Mouse (Mus musculus) thymus, adult 2 months (tissue): ENCODE data around the gene Fgfr2. TPM values are rescaled to one million over a fixed set of nuclear protein-coding genes. Genes with fewer than 3 reads are reported as not detected.

ENCODE experiments used
- DNase-seq: peaks from one replicate; pipeline ENCODE4 v3.0.0; 2021
- H3K27ac ChIP-seq: fragments of 200-500 bp; 2 replicates; pipeline ENCODE4 v1.5.1; 2012; ENCODE audit warnings: low read length, control low read depth; ENCODE audit not compliant: control insufficient read depth, insufficient read depth
- H3K27me3 ChIP-seq: fragments of 200-500 bp; 2 replicates; pipeline ENCODE4 v1.6.1; 2012; ENCODE audit warnings: mild to moderate bottlenecking, low read length, moderate library complexity, mixed read lengths; ENCODE audit not compliant: control insufficient read depth, insufficient read depth
- H3K36me3 ChIP-seq: fragments of 200-500 bp; 2 replicates; pipeline ENCODE4 v1.6.1; 2012; ENCODE audit warnings: mild to moderate bottlenecking, low read length, moderate library complexity; ENCODE audit not compliant: control insufficient read depth, insufficient read depth
- H3K4me1 ChIP-seq: fragments of 200-500 bp; replicated peaks from 2 replicates; pipeline ENCODE4 v1.6.1; 2012; ENCODE audit warnings: low read length; ENCODE audit not compliant: control insufficient read depth, insufficient read depth
- H3K4me3 ChIP-seq: fragments of 200-500 bp; 2 replicates; pipeline ENCODE4 v1.5.1; 2012; ENCODE audit warnings: mild to moderate bottlenecking, low read length, control low read depth, moderate library complexity; ENCODE audit not compliant: control insufficient read depth, insufficient read depth
- CTCF ChIP-seq: fragments of 200-500 bp; IDR thresholded peaks from 2 replicates; pipeline ENCODE4 v1.5.1; 2012; ENCODE audit warnings: mild to moderate bottlenecking, control low read depth, low read length, moderate library complexity, borderline replicate concordance; ENCODE audit not compliant: control insufficient read depth, poor library complexity, insufficient read depth; ENCODE audit errors: extremely low read depth
- POLR2A ChIP-seq: fragments of 200-500 bp; IDR thresholded peaks from 2 replicates; pipeline ENCODE4 v1.6.1; 2012; ENCODE audit warnings: mild to moderate bottlenecking, low read length, control low read depth, moderate library complexity; ENCODE audit not compliant: control insufficient read depth, poor library complexity, insufficient read depth; ENCODE audit errors: extremely low read depth
- WGBS: fragments of 180-500 bp; shearing (Covaris S2); methylation state at CpG from one replicate; pipeline ENCODE4 v1.1.7; 2018; 5-methylcytosine and 5-hydroxymethylcytosine counted together
- polyA plus RNA-seq: library from polyadenylated mRNA; depleted of rRNA; stranded (reverse); fragments of >200 nt; gene quantifications from 2 replicates; pipeline ENCODE4 v1.2.3, GENCODE M21; 2012

Gene Fgfr2
- polyA plus RNA-seq, 1 experiment, result 12.1 TPM

- Histone ChIP-seq H3K4me3 (no peak overlapping the region), H3K27ac (no peak overlapping the region), H3K4me1 (no peaks in the 10 kb centered on the region), H3K27me3 (no peaks in the 10 kb centered on the region), H3K36me3 (no peaks in the 10 kb centered on the region)
- DNase-seq, result no peak
- WGBS, result 73% methylated on average over 6 of the region's 6 CpGs
- TF ChIP-seq POLR2A (no peak), CTCF (no peak)
Measured at GRCm38 (mm10) chr7:131882824-131883223, 1240.3 kb downstream of the Fgfr2 start.

- Histone ChIP-seq H3K27me3 (no peaks in the 10 kb centered on the region), H3K4me3 (no peak overlapping the region), H3K4me1 (no peaks in the 10 kb centered on the region), H3K27ac (no peak overlapping the region), H3K36me3 (no peaks in the 10 kb centered on the region)
- 65% methylated on average over 5 of the region's 5 CpGs for WGBS
- TF ChIP-seq POLR2A (no peak), CTCF (peak; percentile 75; the same call in 1 of the 2 replicates)
- peak; percentile 69 for DNase-seq
Measured at GRCm38 (mm10) chr7:131881876-131882615, 1241.1 kb downstream of the Fgfr2 start.

- WGBS, result 87% methylated on average over 5 of the region's 5 CpGs
Measured at GRCm38 (mm10) chr7:131880150-131880549, 1243.0 kb downstream of the Fgfr2 start.

GRCm38 (mm10) chr7:131878846-131879245 lies 1244.3 kb downstream of the Fgfr2 start:
- 80% methylated on average over 8 of the region's 8 CpGs for WGBS
- no peak overlapping the region for H3K4me3 ChIP-seq
- H3K4me1 ChIP-seq, result no peaks in the 10 kb centered on the region
- TF ChIP-seq POLR2A (no peak), CTCF (no peak)
- no peaks in the 10 kb centered on the region for H3K36me3 ChIP-seq
- no peaks in the 10 kb centered on the region for H3K27me3 ChIP-seq
- no peak overlapping the region for H3K27ac ChIP-seq
- no peak for DNase-seq

More at GRCm38 (mm10) chr7:131880150-131880549, 1243.0 kb downstream of the Fgfr2 start:
- H3K4me3 ChIP-seq, result no peak overlapping the region
- H3K36me3 ChIP-seq, result no peaks in the 10 kb centered on the region
- DNase-seq, result no peak
- no peak for TF ChIP-seq POLR2A
- TF ChIP-seq CTCF, result no peak
- no peak overlapping the region for H3K27ac ChIP-seq
- no peaks in the 10 kb centered on the region for H3K27me3 ChIP-seq
- no peaks in the 10 kb centered on the region for H3K4me1 ChIP-seq

- H3K36me3 ChIP-seq, result no peaks in the 10 kb centered on the region
- H3K4me3 ChIP-seq, result no peak overlapping the region
- H3K27me3 ChIP-seq, result no peaks in the 10 kb centered on the region
- no peak for TF ChIP-seq CTCF
- no peak for TF ChIP-seq POLR2A
- no peak overlapping the region for H3K27ac ChIP-seq
- DNase-seq, result no peak
- no peaks in the 10 kb centered on the region for H3K4me1 ChIP-seq
Measured at GRCm38 (mm10) chr7:131861157-131861556, 1262.0 kb downstream of the Fgfr2 start.

GRCm38 (mm10) chr7:131855641-131856040 lies 1267.5 kb downstream of the Fgfr2 start:
- H3K27ac ChIP-seq, result no peak overlapping the region
- TF ChIP-seq CTCF (no peak), POLR2A (no peak)
- WGBS, result 88% methylated on average over 2 of the region's 2 CpGs
- H3K4me3 ChIP-seq, result no peak overlapping the region
- no peaks in the 10 kb centered on the region for H3K4me1 ChIP-seq
- DNase-seq, result no peak
- H3K27me3 ChIP-seq, result no peaks in the 10 kb centered on the region
- no peaks in the 10 kb centered on the region for H3K36me3 ChIP-seq
